Mouse (Mus musculus) retina, embryonic 14.5 days (tissue): ENCODE measurements at regions not wholly inside any gene's neighbourhood (a gene's known extent, or its start where the extent isn't known, plus 50 kb on each side); places are given as distances from the start of the nearest gene placed in this dataset.
"Not testable (repeated sequence)": the region's sequence is repeated elsewhere in the genome, so short reads cannot be mapped to it uniquely, and the experiment has no call there.

Source experiments
- DNase-seq: peaks from one replicate; pipeline ENCODE4 v3.0.0-alpha.2; 2015; ENCODE audit warnings: low spot score

GRCm38 (mm10) chr3:80081210-80081609 is 196.9 kb downstream of the Fam198b start:
- DNase-seq: no peak

- no peak for DNase-seq
Measured at GRCm38 (mm10) chr3:80082780-80083519, 198.6 kb downstream of the Fam198b start.

DNA sequence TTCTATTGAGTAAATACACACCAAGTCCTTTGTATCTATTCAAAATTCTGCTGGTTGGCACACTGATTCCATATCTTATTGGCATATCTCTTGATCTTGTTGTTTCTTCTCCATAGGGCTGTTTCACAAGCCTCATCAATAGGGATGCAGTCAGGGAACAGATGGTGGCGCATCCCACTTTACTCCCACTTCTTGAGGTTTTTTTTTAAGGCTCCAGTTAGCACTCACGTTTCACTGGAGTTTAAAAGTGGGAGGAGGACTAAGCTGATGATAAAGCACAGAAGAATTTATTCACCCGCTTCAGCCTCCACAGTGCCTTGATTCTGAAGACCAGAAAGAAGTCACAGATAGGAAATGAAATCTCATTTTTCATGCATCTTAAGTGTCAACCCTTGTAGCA is 199.8 kb downstream of the Fam198b start:
- no peak for DNase-seq

DNA sequence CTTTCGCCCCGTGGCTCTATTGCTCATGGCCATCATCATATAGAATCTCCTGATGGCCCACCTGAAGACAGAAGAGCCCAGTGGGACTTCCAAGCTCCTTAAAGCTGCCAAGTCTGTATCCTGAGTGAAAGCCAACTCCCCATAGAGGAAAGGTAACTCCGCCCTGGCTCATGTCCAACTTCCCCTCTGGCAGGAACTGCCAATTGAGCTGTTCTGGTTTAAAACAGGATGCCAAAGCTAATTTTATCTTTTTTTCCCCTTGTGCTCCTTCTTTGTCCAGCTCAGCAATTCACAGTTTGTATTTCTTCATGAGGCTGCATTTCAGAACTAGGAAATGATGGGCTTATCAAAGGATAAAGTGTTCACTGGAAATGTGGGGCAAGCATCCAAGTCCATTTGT is 215.3 kb downstream of the Fam198b start:
- DNase-seq: no peak

GRCm38 (mm10) chr3:80120177-80120736 is 235.9 kb downstream of the Fam198b start:
- no peak for DNase-seq

- DNase-seq: no peak
Measured at GRCm38 (mm10) chr3:80123666-80124065, 239.3 kb downstream of the Fam198b start.

- no peak for DNase-seq
Measured at GRCm38 (mm10) chr3:80124621-80125020, 240.3 kb downstream of the Fam198b start.

GRCm38 (mm10) chr3:80141697-80142096 is 257.4 kb downstream of the Fam198b start:
- no peak for DNase-seq

DNA sequence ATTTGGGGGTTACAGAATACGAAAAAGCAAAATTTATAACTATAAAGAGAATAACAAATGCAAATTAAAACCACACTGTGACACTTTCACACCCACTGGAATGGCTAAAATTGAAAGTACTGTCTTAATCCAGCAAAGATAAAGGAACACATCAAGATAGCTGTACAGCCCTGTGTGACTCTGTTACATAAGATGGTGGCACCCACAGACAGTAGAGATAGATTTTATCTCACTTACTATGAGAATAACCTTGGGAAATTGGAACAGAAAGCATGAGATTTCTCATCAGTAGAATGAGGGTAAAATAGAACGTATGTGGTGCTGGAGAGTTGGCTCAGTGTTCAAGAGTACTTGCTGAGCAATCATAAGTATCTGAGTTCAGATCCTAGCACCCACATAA is 276.1 kb downstream of the Fam198b start:
- DNase-seq: no peak

- DNase-seq: no peak
Measured at GRCm38 (mm10) chr3:80181749-80182148, 297.4 kb downstream of the Fam198b start.

DNA sequence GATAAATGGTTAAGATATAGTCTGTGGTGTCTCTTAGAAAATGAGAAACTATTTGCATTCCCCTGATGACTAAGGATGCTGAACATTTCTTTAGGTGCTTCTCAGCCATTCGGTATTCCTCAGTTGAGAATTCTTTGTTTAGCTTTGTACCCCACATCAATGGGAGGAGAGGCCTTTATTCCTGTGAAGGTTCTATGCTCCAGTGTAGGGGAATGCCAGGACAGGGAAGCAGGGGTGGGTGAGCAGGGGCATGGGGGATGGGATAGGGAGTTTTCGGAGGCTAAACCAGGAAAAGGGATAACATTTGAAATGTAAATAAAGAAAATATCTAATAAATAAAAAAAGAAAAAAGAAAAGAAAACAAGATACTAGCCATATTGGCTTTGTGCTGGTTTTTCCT is 297.8 kb downstream of the Fam198b start:
- not testable (repeated sequence) for DNase-seq

DNA sequence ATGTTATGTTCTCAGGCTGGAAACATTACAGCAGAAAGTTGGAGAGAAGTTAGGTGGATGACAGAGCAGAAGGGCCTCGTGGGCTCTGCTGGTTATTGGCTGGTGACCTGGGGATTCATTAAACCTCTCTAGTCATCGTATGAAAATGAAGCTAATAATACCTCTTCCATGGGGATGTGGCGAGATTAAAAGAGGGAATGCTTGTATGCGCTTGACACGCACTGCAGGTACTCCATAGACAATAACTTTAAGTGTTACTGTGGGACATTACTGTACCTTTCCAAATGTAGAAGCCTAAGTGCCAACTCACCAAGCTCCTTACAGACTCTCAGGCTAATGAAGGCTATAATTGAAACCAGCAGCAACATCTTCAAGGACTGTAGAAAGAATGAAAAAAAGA is 303.1 kb downstream of the Fam198b start:
- DNase-seq: no peak

DNA sequence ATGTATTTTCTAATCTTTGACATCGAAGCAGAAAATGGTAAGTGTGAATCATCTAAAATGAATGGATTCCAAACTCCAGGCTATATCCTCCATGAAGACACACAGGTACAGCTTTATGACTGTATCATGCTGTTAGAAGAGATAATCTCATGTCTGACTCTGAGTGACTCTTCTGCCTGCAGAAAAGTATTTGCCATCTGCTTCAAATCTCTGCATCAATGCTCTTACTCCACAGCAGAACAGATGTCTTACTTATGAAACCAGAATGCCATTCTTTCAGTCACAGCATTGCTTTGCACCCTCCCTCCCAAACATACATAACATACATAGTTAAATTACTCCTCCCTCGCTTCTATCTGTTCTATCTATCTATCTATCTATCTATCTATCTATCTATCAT is 316.6 kb downstream of the Fam198b start:
- DNase-seq: no peak

DNA sequence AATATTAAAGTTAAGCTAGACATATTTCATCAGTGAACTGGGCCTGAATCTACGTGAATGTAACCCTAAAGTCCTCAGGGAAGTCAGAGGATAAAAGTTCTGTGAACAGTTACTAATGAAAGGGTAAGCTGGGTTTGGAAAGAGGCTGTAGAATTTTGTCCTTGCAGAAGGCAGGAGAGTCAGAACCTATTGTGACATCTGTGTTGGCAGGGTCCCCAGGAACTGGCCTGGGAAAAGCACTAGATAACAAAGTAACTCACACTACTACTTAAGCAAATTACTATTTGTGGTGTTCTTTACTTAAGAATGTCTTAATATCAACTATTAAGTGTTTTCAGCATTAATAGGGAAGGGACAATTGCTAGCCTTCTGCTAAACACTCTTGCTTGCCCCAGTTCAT is 320.5 kb downstream of the Fam198b start:
- no peak for DNase-seq

- DNase-seq: no peak
Measured at GRCm38 (mm10) chr3:80205351-80205750, 321.0 kb downstream of the Fam198b start.

DNA sequence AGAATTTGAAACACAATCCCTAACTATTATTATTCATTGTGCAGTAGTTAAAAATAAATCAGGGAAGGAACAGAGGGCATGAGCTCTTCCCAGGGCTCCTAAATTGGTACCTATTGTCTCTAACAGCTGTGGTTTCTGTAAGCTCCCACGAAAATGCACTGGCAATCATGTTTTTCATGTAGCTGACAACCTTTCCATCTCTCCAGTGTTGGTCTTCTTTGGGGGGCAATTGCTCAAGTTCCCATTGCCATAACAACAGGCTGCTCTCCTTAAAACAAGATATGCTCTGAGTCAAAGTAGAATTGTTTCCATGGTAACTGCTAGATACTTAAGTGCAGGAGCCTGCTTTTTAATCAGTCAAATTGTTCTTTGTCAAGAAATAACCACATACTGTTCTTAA is 322.7 kb downstream of the Fam198b start:
- no peak for DNase-seq

GRCm38 (mm10) chr3:80208028-80208427 is 323.7 kb downstream of the Fam198b start:
- no peak for DNase-seq

DNA sequence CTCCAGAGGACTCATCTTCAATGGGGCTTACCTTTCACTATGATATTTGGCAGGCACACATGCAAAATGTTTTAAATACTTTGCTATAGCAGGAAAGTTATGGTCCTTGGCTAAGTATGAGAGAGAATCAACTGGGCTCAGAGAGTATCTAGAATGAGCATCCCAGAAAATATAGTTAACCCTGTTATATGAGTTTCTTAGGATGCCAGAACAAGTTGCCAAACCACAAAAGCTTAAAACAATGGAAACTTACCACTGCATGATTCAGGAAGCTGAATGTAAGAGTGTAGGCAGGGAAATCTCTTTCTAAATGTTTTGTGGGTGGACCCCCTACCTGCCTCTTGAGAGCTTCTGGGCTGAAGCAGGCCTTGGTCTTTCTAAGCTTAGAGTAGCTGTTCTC is 325.3 kb downstream of the Fam198b start:
- DNase-seq: no peak

DNA sequence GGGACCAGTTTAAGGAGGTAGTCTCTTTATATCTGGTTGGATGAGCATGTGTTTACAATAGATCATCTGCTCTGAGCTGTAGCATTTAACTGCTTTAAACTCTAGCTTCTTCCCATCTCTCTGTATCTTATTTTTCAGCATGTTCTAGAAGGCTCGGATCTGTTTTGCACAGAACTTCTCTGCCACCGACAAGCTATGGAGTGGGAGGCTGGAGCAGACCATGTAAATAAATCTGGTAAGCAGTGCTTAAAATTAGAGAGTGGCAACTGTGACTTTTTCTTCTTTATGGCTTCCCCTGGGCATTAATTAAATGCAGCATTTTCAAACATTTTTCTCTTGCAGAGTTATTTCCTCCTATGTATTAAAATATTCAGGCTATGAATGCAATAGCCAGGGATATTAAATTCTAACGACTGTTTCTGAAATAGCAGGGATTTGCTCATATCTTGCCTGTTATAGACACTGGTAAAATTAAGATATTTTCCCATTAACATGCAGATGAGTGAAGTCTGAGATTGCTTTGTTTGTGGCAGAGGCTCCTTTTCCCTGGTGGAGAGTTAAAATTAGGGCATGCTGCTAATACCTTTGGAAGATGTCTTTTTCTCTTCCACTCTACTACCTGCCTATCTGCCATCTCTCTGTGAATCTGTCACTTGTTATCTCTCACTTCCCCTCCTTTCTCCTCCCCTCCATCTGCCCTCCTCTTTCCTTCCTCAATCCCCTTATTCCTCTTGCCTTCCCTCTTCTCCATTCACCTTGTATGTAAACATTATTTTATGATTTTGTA is 327.2 kb downstream of the Fam198b start:
- no peak for DNase-seq

DNA sequence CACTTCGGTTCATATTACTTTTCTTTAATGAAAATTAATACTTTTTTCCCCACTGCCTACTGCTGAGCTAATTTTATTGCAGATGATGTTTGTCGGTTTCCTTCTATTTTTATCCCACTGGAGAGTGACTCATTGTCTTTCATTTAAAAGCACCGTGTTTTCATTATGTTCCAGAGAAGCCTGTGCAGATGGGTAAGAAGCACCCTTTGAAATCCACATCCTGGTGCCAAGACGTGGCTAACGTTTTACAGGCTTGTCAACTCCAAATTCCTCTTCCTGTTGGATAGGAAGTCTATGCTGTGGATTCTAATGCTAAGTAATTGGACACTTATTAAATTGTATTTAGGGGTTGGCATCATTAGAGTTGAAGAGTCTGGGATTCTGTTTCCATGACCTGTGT is 364.3 kb downstream of the Fam198b start:
- DNase-seq: no peak

DNA sequence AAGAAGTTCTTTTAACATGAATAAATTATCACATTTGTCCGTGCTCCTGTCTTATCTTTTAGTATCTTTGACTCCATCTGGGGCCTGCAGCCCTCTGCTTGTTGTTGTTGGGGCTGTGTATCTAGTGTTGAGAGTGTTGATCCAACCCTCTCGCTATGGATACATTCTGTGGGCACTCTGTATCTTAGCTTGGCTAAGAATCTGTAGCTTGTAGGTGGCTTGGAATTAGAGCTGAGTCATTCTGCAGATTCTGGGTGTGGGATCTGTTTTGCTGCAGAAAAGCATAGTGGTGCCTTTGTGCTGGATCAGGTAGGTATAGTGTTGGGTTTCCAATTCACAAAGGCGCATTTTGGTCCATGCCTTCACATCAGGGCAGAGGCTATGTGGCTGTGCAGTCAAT is 365.6 kb downstream of the Fam198b start:
- DNase-seq: no peak

DNA sequence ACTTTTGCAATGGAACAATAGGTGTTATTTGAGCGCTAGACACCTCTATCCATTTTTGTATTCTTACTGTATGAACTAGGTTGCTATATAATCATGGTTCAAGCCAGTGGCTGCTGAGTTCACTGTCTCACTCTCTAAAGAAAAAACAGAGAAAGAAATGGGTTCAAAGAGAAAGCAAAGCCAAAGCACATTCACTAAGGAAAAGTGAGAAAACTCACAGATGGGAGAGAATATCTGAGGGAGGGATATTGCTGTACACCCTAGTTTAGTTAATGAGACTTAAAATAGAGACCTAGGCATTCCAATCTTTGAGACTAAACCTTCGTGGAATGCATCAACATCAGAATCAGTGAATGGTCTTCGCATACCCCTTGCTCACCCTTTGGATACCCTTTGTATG is 371.0 kb downstream of the Fam198b start:
- DNase-seq: no peak

GRCm38 (mm10) chr3:80256383-80256782 is 372.1 kb downstream of the Fam198b start:
- no peak for DNase-seq
